Mouse (Mus musculus): ENCODE data around the gene Fzd1. TPM values are rescaled to one million over a fixed set of nuclear protein-coding genes. Genes with fewer than 3 reads are reported as not detected.

Fzd1 gene
- polyA plus RNA-seq, 1 experiment = 1.6 TPM

- Histone ChIP-seq H3K27ac (ENCODE audit: insufficient read depth, low read length) (no peak overlapping the region), H3K4me3 (ENCODE audit: low read depth, low read length) (peak overlapping the region; percentile 67), H3K9ac (ENCODE audit: low read depth, poor library complexity, severe bottlenecking) (0 out of 2 replicates have a peak overlapping the region, but pooled peaks have one; percentile 57), H3K9me3 (replicated peaks; ENCODE audit: control insufficient read depth, insufficient read depth, low read length, poor library complexity, severe bottlenecking) (no peaks in the 10 kb centered on the region), H3K36me3 (ENCODE audit: control insufficient read depth, insufficient read depth, low read length, poor library complexity, severe bottlenecking) (no peaks in the 10 kb centered on the region), H3K27me3 (ENCODE audit: control insufficient read depth, insufficient read depth, low read length, poor library complexity, severe bottlenecking) (peaks cover 6% of the 10 kb centered on the region; the same call in 1 of the 2 replicates), H3K4me1 (ENCODE audit: control insufficient read depth, insufficient read depth, low read length) (no peaks in the 10 kb centered on the region)
- TF ChIP-seq CTCF (IDR thresholded peaks at IDR 0.05; ENCODE audit: low read depth, low read length) = no peak
- TF ChIP-seq POLR2A (IDR thresholded peaks at IDR 0.05; ENCODE audit: insufficient read depth, low read length) = no peak
- no peak for TF ChIP-seq EP300 (IDR thresholded peaks at IDR 0.05; ENCODE audit: insufficient read depth, low read depth, low read length)
Measured at GRCm38 (mm10) chr5:4756001-4756681, 1.7 kb downstream of the Fzd1 start.

GRCm38 (mm10) chr5:4755326-4755725, 2.5 kb downstream of the Fzd1 start:
- H3K27me3 ChIP-seq (ENCODE audit: control insufficient read depth, insufficient read depth, low read length, poor library complexity, severe bottlenecking) = peaks cover 6% of the 10 kb centered on the region; the same call in 1 of the 2 replicates
- no peaks in the 10 kb centered on the region for H3K9me3 ChIP-seq (replicated peaks; ENCODE audit: control insufficient read depth, insufficient read depth, low read length, poor library complexity, severe bottlenecking)
- no peak overlapping the region for H3K9ac ChIP-seq (ENCODE audit: low read depth, poor library complexity, severe bottlenecking)
- H3K4me1 ChIP-seq (ENCODE audit: control insufficient read depth, insufficient read depth, low read length) = no peaks in the 10 kb centered on the region
- H3K36me3 ChIP-seq (ENCODE audit: control insufficient read depth, insufficient read depth, low read length, poor library complexity, severe bottlenecking) = no peaks in the 10 kb centered on the region
- peak overlapping the region; percentile 67; the same call in 1 of the 2 replicates for H3K4me3 ChIP-seq (ENCODE audit: low read depth, low read length)
- H3K27ac ChIP-seq (ENCODE audit: insufficient read depth, low read length) = no peak overlapping the region
- no peak for TF ChIP-seq CTCF (IDR thresholded peaks at IDR 0.05; ENCODE audit: low read depth, low read length)
- no peak for TF ChIP-seq POLR2A (IDR thresholded peaks at IDR 0.05; ENCODE audit: insufficient read depth, low read length)
- no peak for TF ChIP-seq EP300 (IDR thresholded peaks at IDR 0.05; ENCODE audit: insufficient read depth, low read depth, low read length)

GRCm38 (mm10) chr5:4754701-4755281, 3.0 kb downstream of the Fzd1 start:
- TF ChIP-seq EP300 (IDR thresholded peaks at IDR 0.05; ENCODE audit: insufficient read depth, low read depth, low read length) (no peak), CTCF (IDR thresholded peaks at IDR 0.05; ENCODE audit: low read depth, low read length) (no peak), POLR2A (IDR thresholded peaks at IDR 0.05; ENCODE audit: insufficient read depth, low read length) (no peak)
- Histone ChIP-seq H3K9ac (ENCODE audit: low read depth, poor library complexity, severe bottlenecking) (no peak overlapping the region), H3K27me3 (ENCODE audit: control insufficient read depth, insufficient read depth, low read length, poor library complexity, severe bottlenecking) (peaks cover 6% of the 10 kb centered on the region; the same call in 1 of the 2 replicates), H3K36me3 (ENCODE audit: control insufficient read depth, insufficient read depth, low read length, poor library complexity, severe bottlenecking) (no peaks in the 10 kb centered on the region), H3K27ac (ENCODE audit: insufficient read depth, low read length) (no peak overlapping the region), H3K4me1 (ENCODE audit: control insufficient read depth, insufficient read depth, low read length) (no peaks in the 10 kb centered on the region), H3K4me3 (ENCODE audit: low read depth, low read length) (no peak overlapping the region), H3K9me3 (replicated peaks; ENCODE audit: control insufficient read depth, insufficient read depth, low read length, poor library complexity, severe bottlenecking) (no peaks in the 10 kb centered on the region)

- H3K4me1 ChIP-seq (ENCODE audit: control insufficient read depth, insufficient read depth, low read length) = no peaks in the 10 kb centered on the region
- H3K9ac ChIP-seq (ENCODE audit: low read depth, poor library complexity, severe bottlenecking) = no peak overlapping the region
- H3K9me3 ChIP-seq (replicated peaks; ENCODE audit: control insufficient read depth, insufficient read depth, low read length, poor library complexity, severe bottlenecking) = no peaks in the 10 kb centered on the region
- no peaks in the 10 kb centered on the region for H3K36me3 ChIP-seq (ENCODE audit: control insufficient read depth, insufficient read depth, low read length, poor library complexity, severe bottlenecking)
- H3K27ac ChIP-seq (ENCODE audit: insufficient read depth, low read length) = no peak overlapping the region
- no peak overlapping the region for H3K4me3 ChIP-seq (ENCODE audit: low read depth, low read length)
- no peak for TF ChIP-seq POLR2A (IDR thresholded peaks at IDR 0.05; ENCODE audit: insufficient read depth, low read length)
- no peak for TF ChIP-seq EP300 (IDR thresholded peaks at IDR 0.05; ENCODE audit: insufficient read depth, low read depth, low read length)
- no peak for TF ChIP-seq CTCF (IDR thresholded peaks at IDR 0.05; ENCODE audit: low read depth, low read length)
- peaks cover 5% of the 10 kb centered on the region; the same call in 1 of the 2 replicates for H3K27me3 ChIP-seq (ENCODE audit: control insufficient read depth, insufficient read depth, low read length, poor library complexity, severe bottlenecking)
Measured at GRCm38 (mm10) chr5:4753161-4753560, 4.7 kb downstream of the Fzd1 start.

DNA sequence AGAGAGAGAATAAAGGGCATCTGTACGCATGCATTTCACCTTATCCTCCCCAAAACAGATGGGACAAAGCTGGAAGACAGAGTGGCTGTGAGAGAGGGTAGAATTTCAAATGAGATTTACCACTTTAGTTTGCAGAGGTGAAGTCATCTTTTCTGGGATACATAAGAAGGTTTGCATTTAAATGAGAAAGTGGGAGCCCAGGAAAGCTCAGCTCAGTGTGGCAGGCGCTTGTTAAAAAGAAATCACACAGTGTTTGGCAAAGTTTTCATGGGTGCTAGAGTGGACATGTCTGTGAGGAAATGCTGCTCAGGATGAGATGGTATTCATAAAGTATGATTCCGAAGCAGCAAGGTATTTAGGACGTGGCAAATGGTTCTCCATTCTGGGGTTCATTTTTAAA, 15.1 kb downstream of the Fzd1 start:
- H3K4me3 ChIP-seq (ENCODE audit: low read depth, low read length) = no peak overlapping the region
- no peaks in the 10 kb centered on the region for H3K4me1 ChIP-seq (ENCODE audit: control insufficient read depth, insufficient read depth, low read length)
- H3K9ac ChIP-seq (ENCODE audit: low read depth, poor library complexity, severe bottlenecking) = no peak overlapping the region
- no peak overlapping the region for H3K27ac ChIP-seq (ENCODE audit: insufficient read depth, low read length)
- no peaks in the 10 kb centered on the region for H3K27me3 ChIP-seq (ENCODE audit: control insufficient read depth, insufficient read depth, low read length, poor library complexity, severe bottlenecking)
- H3K9me3 ChIP-seq (replicated peaks; ENCODE audit: control insufficient read depth, insufficient read depth, low read length, poor library complexity, severe bottlenecking) = no peaks in the 10 kb centered on the region
- no peaks in the 10 kb centered on the region for H3K36me3 ChIP-seq (ENCODE audit: control insufficient read depth, insufficient read depth, low read length, poor library complexity, severe bottlenecking)
- TF ChIP-seq EP300 (IDR thresholded peaks at IDR 0.05; ENCODE audit: insufficient read depth, low read depth, low read length) = no peak
- no peak for TF ChIP-seq POLR2A (IDR thresholded peaks at IDR 0.05; ENCODE audit: insufficient read depth, low read length)
- no peak for TF ChIP-seq CTCF (IDR thresholded peaks at IDR 0.05; ENCODE audit: low read depth, low read length)

DNA sequence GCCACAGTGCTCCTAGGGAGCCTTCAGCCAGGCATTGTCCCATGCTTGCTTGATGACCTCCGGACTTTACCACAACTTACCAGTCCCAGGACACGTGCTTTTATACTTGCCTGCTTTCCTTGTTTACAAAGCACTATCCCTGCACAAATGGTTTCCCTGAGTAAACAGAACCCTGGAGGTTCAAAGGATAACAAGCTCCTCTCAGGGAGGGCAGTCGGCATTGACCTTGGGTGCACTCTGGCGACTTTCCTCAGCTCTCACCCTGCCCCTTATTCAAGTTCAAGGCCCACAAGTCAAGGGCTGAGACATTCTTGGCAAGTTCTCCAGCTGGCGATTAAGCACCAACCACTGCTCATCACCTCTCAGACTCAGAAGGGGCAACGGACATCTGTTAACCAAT, 20.8 kb downstream of the Fzd1 start:
- no peaks in the 10 kb centered on the region for H3K36me3 ChIP-seq (ENCODE audit: control insufficient read depth, insufficient read depth, low read length, poor library complexity, severe bottlenecking)
- no peak overlapping the region for H3K4me3 ChIP-seq (ENCODE audit: low read depth, low read length)
- no peak overlapping the region for H3K9ac ChIP-seq (ENCODE audit: low read depth, poor library complexity, severe bottlenecking)
- H3K9me3 ChIP-seq (replicated peaks; ENCODE audit: control insufficient read depth, insufficient read depth, low read length, poor library complexity, severe bottlenecking) = no peaks in the 10 kb centered on the region
- H3K27me3 ChIP-seq (ENCODE audit: control insufficient read depth, insufficient read depth, low read length, poor library complexity, severe bottlenecking) = no peaks in the 10 kb centered on the region; the same call in 1 of the 2 replicates
- TF ChIP-seq EP300 (IDR thresholded peaks at IDR 0.05; ENCODE audit: insufficient read depth, low read depth, low read length) (no peak), CTCF (IDR thresholded peaks at IDR 0.05; ENCODE audit: low read depth, low read length) (no peak), POLR2A (IDR thresholded peaks at IDR 0.05; ENCODE audit: insufficient read depth, low read length) (no peak)
- no peaks in the 10 kb centered on the region for H3K4me1 ChIP-seq (ENCODE audit: control insufficient read depth, insufficient read depth, low read length)
- no peak overlapping the region for H3K27ac ChIP-seq (ENCODE audit: insufficient read depth, low read length)
